Mouse (Mus musculus) myocyte (in vitro differentiated cells): Measurements from ENCODE around the gene Sod1.

ENCODE experiments used
- CEBPB ChIP-seq: IDR thresholded peaks from 2 replicates; pipeline ENCODE4 v1.6.1; 2011; ENCODE audit warnings: mild to moderate bottlenecking, moderate library complexity; ENCODE audit not compliant: poor library complexity, insufficient read depth, severe bottlenecking
- E2F4 ChIP-seq: IDR thresholded peaks from one replicate; pipeline ENCODE4 v1.6.1; 2011; ENCODE audit warnings: mild to moderate bottlenecking, control low read depth, moderate library complexity; ENCODE audit not compliant: insufficient read depth
- MAX ChIP-seq: IDR thresholded peaks from one replicate; pipeline ENCODE4 v1.6.1; 2011; ENCODE audit warnings: low read depth, mild to moderate bottlenecking, control low read depth
- MYOD1 ChIP-seq, 3 experiments: IDR thresholded peaks; one replicate each; pipeline ENCODE4 v1.6.1; 2011; ENCODE audit warnings: control low read depth in 2 of 3, low read depth in 2 of 3, mild to moderate bottlenecking in 2 of 3, moderate library complexity in 1 of 3; ENCODE audit not compliant: insufficient read length in 2 of 3, control insufficient read depth in 1 of 3
- MYOG ChIP-seq, 3 experiments: IDR thresholded peaks; one replicate each; pipeline ENCODE4 v1.6.1; 2011; ENCODE audit warnings: control low read depth in 2 of 3, low read depth in 2 of 3, mild to moderate bottlenecking in 2 of 3; ENCODE audit not compliant: insufficient read length in 2 of 3, control insufficient read depth in 1 of 3, insufficient read depth in 1 of 3
- POLR2A ChIP-seq: IDR thresholded peaks from one replicate; pipeline ENCODE4 v1.6.1; 2011; ENCODE audit warnings: low read depth, mild to moderate bottlenecking, control low read depth, moderate library complexity; ENCODE audit not compliant: insufficient read length
- POLR2AphosphoS2 ChIP-seq: IDR thresholded peaks from one replicate; pipeline ENCODE4 v1.6.1; 2011; ENCODE audit warnings: low read depth, control low read depth; ENCODE audit not compliant: insufficient read length
- REST ChIP-seq: IDR thresholded peaks from one replicate; pipeline ENCODE4 v1.6.1; 2011; ENCODE audit warnings: mild to moderate bottlenecking, control low read depth, moderate library complexity; ENCODE audit not compliant: insufficient read depth, insufficient read length
- SRF ChIP-seq: IDR thresholded peaks from one replicate; pipeline ENCODE4 v1.6.1; 2011; ENCODE audit warnings: low read depth; ENCODE audit not compliant: control insufficient read depth, insufficient read length
- TCF12 ChIP-seq: IDR thresholded peaks from one replicate; pipeline ENCODE4 v1.6.1; 2011; ENCODE audit warnings: mild to moderate bottlenecking, control low read depth; ENCODE audit not compliant: poor library complexity, insufficient read depth, severe bottlenecking
- TCF3 ChIP-seq: IDR thresholded peaks from one replicate; pipeline ENCODE4 v1.6.1; 2011; ENCODE audit warnings: low read depth, control low read depth; ENCODE audit not compliant: insufficient read length
- USF1 ChIP-seq: IDR thresholded peaks from one replicate; pipeline ENCODE4 v1.6.1; 2011; ENCODE audit warnings: low read depth, mild to moderate bottlenecking, control low read depth, moderate library complexity

DNA sequence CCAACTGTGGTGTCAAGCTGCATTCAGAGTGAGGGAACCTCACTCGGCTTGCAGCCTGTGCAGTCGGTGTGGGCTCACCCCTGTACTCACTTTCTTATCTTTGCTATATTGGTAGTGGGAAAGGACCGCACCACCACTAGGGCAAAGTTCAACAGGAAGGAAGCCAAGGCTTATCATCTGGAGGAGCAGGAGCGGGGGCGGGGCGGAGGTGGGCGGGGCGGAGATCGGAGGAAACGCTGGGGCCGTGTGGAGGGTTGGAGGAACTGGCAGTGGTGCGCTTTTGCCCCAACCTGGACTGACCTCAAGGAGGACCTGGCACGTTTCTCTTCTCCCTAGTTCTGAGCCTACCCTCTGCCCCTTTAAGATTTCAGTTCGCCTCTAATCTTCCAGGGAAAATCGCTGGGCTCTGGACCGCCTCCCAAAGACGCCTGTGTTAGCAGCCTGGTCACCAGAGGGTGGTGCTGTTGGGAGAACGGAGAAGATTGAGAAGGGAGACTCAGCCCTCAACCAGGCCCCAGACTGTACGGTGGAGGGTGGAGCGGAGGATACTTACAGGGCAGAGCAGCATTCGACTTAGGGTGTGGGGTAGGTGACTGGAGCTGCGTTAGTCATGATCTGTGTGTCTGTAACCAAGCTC lies 23.1 kb upstream of the Sod1 start:
- TF ChIP-seq POLR2A (no peak), TCF3 (no peak), MYOD1 (IDR thresholded peaks at IDR 0.05; ENCODE audit: control insufficient read depth in 1 of 3, insufficient read length in 2 of 3, low read depth in 2 of 3) (no peak), TCF12 (no peak), POLR2AphosphoS2 (no peak), REST (no peak), E2F4 (no peak), USF1 (no peak), CEBPB (no peak), MYOG (IDR thresholded peaks at IDR 0.05; ENCODE audit: control insufficient read depth in 1 of 3, insufficient read depth in 1 of 3, insufficient read length in 2 of 3, low read depth in 2 of 3) (no peak), MAX (no peak), SRF (no peak)
